Mouse (Mus musculus) CD4-positive, CD25-positive, alpha-beta regulatory T cell, adult 4 months (primary cell): ENCODE results near the gene Ptpn3. TPM values are rescaled to one million over a fixed set of nuclear protein-coding genes. Genes with fewer than 3 reads are reported as not detected.
A peak's percentile ranks its signal among the peaks of the same experiment; 100 is the strongest.

Source experiments
- ATAC-seq: one replicate; pipeline ENCODE4 v1.8.0; 2017
- polyA plus RNA-seq, 2 experiments: library from polyadenylated mRNA; unstranded; fragments of 100-300 nt; shearing (Covaris generic); gene quantifications; one replicate each; pipeline ENCODE4 v1.2.1; 2017

Gene Ptpn3
- 1 to 10 TPM; 2.4 to 3.3 TPM for polyA plus RNA-seq

- ATAC-seq = peak; percentile 45
Observed at GRCm38 (mm10) chr4:57301410-57302313, at the start of gene Ptpn3. TSS of gene Ptpn3 (minus strand) at chr4:57301837.

GRCm38 (mm10) chr4:57350541-57350940 lies 48.9 kb upstream of the Ptpn3 start:
- ATAC-seq = no peak

- ATAC-seq = no peak
Observed at GRCm38 (mm10) chr4:57343996-57344395, 42.4 kb upstream of the Ptpn3 start.

- ATAC-seq = no peak
Observed at GRCm38 (mm10) chr4:57338923-57339322, 37.3 kb upstream of the Ptpn3 start.

- ATAC-seq = no peak
Observed at GRCm38 (mm10) chr4:57338061-57338460, 36.4 kb upstream of the Ptpn3 start.

GRCm38 (mm10) chr4:57335000-57335666 lies 33.5 kb upstream of the Ptpn3 start:
- ATAC-seq = no peak

- ATAC-seq = no peak
Observed at GRCm38 (mm10) chr4:57333926-57334548, 32.4 kb upstream of the Ptpn3 start.

GRCm38 (mm10) chr4:57332511-57332910 lies 30.9 kb upstream of the Ptpn3 start:
- no peak for ATAC-seq

GRCm38 (mm10) chr4:57320606-57321327 lies 19.1 kb upstream of the Ptpn3 start:
- ATAC-seq = no peak

- no peak for ATAC-seq
Observed at GRCm38 (mm10) chr4:57318525-57319212, 17.0 kb upstream of the Ptpn3 start.

- no peak for ATAC-seq
Observed at GRCm38 (mm10) chr4:57312256-57313166, 10.9 kb upstream of the Ptpn3 start.

- no peak for ATAC-seq
Observed at GRCm38 (mm10) chr4:57311750-57312149, 10.1 kb upstream of the Ptpn3 start.

GRCm38 (mm10) chr4:57308214-57309000 lies 6.8 kb upstream of the Ptpn3 start:
- ATAC-seq = no peak

- ATAC-seq = no peak
Observed at GRCm38 (mm10) chr4:57307747-57308146, 6.1 kb upstream of the Ptpn3 start.

GRCm38 (mm10) chr4:57306260-57306659 lies 4.6 kb upstream of the Ptpn3 start:
- ATAC-seq = no peak

GRCm38 (mm10) chr4:57305644-57306043 lies 4.0 kb upstream of the Ptpn3 start:
- ATAC-seq = no peak

GRCm38 (mm10) chr4:57300469-57301409 lies 898 bp downstream of the Ptpn3 start:
- peak; percentile 17 for ATAC-seq

GRCm38 (mm10) chr4:57299701-57300468 lies 1.8 kb downstream of the Ptpn3 start:
- ATAC-seq = peak; percentile 57
